Mouse (Mus musculus) CH12.LX (cell line): ENCODE results near the gene Ankrd49. TPM values are rescaled to one million over a fixed set of nuclear protein-coding genes. Genes with fewer than 3 reads are reported as not detected.

Source experiments
- DNase-seq: peaks from one replicate; pipeline ENCODE4 v3.0.0-alpha.2; 2013; ENCODE audit errors: extremely low read depth
- H3K27ac ChIP-seq: 2 replicates; pipeline ENCODE4 v1.5.1; 2012; ENCODE audit warnings: low read depth, mild to moderate bottlenecking, control low read depth, moderate library complexity; ENCODE audit not compliant: insufficient read depth
- H3K27me3 ChIP-seq: replicated peaks from 2 replicates; pipeline ENCODE3; 2012; ENCODE audit warnings: inconsistent platforms
- H3K36me3 ChIP-seq, 2 experiments: replicated peaks in 1 of 2; 2 replicates each; pipeline versions ENCODE3 to v1.6.1; 2012; ENCODE audit warnings: inconsistent platforms in 1 of 2, low read length in 1 of 2, mild to moderate bottlenecking in 1 of 2, mixed read lengths in 1 of 2, moderate library complexity in 1 of 2; ENCODE audit not compliant: control insufficient read depth in 1 of 2, insufficient read depth in 1 of 2
- H3K4me1 ChIP-seq, 2 experiments: 2 replicates each; pipeline ENCODE4 v1.6.1; 2012; ENCODE audit warnings: inconsistent platforms in 1 of 2, moderate library complexity in 1 of 2; ENCODE audit not compliant: insufficient read depth in 2 of 2, control insufficient read depth in 1 of 2
- H3K4me2 ChIP-seq: 2 replicates; pipeline ENCODE4 v1.6.1; 2012; ENCODE audit warnings: low read depth, mild to moderate bottlenecking, control low read depth; ENCODE audit not compliant: poor library complexity, insufficient read depth, severe bottlenecking
- H3K4me3 ChIP-seq, 3 experiments: fragments of 150-350 bp in 1 of 3; sonication (generic) in 1 of 3; replicated peaks in 1 of 3; 2 replicates each; pipeline versions ENCODE3 to v1.5.1; 2011 to 2012; ENCODE audit warnings: low read depth in 2 of 3, low read length in 2 of 3, mild to moderate bottlenecking in 2 of 3, moderate library complexity in 2 of 3, control low read depth in 1 of 3, improper control_type of control experiment in 1 of 3, inconsistent platforms in 1 of 3, mixed read lengths in 1 of 3; ENCODE audit not compliant: poor library complexity in 1 of 3
- H3K79me2 ChIP-seq: replicated peaks from 2 replicates; pipeline ENCODE4 v1.6.1; 2012; ENCODE audit warnings: mild to moderate bottlenecking, moderate library complexity; ENCODE audit not compliant: control insufficient read depth, poor library complexity, insufficient read depth, severe bottlenecking; ENCODE audit errors: extremely low read depth
- H3K9ac ChIP-seq: 2 replicates; pipeline ENCODE4 v1.6.1; 2012; ENCODE audit warnings: low read depth, mild to moderate bottlenecking, control low read depth, moderate library complexity; ENCODE audit not compliant: insufficient read depth
- H3K9me3 ChIP-seq: replicated peaks from 2 replicates; pipeline ENCODE3; 2012; ENCODE audit warnings: low read length, inconsistent platforms, mixed read lengths
- ELF1 ChIP-seq: IDR thresholded peaks from 2 replicates; pipeline ENCODE4 v1.6.1; 2014; ENCODE audit warnings: low read depth, mild to moderate bottlenecking, inconsistent platforms, low read length, improper control_type of control experiment
- EP300 ChIP-seq: IDR thresholded peaks from 2 replicates; pipeline ENCODE4 v1.6.1; 2011; ENCODE audit warnings: low read length, improper control_type of control experiment
- GABPA ChIP-seq: IDR thresholded peaks from 2 replicates; pipeline ENCODE4 v1.6.1; 2012; ENCODE audit warnings: low read depth, low read length, improper control_type of control experiment, inconsistent platforms; ENCODE audit not compliant: insufficient replicate concordance
- JUN ChIP-seq: IDR thresholded peaks from 2 replicates; pipeline ENCODE4 v1.6.1; 2011; ENCODE audit warnings: low read depth, mild to moderate bottlenecking, low read length, improper control_type of control experiment, moderate library complexity; ENCODE audit not compliant: insufficient read depth
- JUND ChIP-seq: conservative IDR thresholded peaks from 2 replicates; pipeline ENCODE4 v1.6.1; 2011; ENCODE audit warnings: low read depth, low read length, improper control_type of control experiment
- MAZ ChIP-seq: IDR thresholded peaks from 2 replicates; pipeline ENCODE4 v1.6.1; 2012; ENCODE audit warnings: low read depth, mild to moderate bottlenecking, inconsistent platforms, low read length, improper control_type of control experiment, moderate library complexity
- MEF2A ChIP-seq: IDR thresholded peaks from 2 replicates; pipeline ENCODE4 v1.6.1; 2014; ENCODE audit warnings: low read depth, mild to moderate bottlenecking, inconsistent platforms, low read length, improper control_type of control experiment, borderline replicate concordance
- NRF1 ChIP-seq: IDR thresholded peaks from 2 replicates; pipeline ENCODE4 v1.6.1; 2014; ENCODE audit warnings: low read depth, mild to moderate bottlenecking, inconsistent platforms, low read length, improper control_type of control experiment, moderate library complexity
- PAX5 ChIP-seq: IDR thresholded peaks from 2 replicates; pipeline ENCODE4 v1.6.1; 2012; ENCODE audit warnings: low read length, inconsistent platforms, mixed read lengths
- RAD21 ChIP-seq: IDR thresholded peaks from 2 replicates; pipeline ENCODE4 v1.6.1; 2011; ENCODE audit warnings: low read depth, mild to moderate bottlenecking, low read length, improper control_type of control experiment, moderate library complexity
- USF2 ChIP-seq: conservative IDR thresholded peaks from 2 replicates; pipeline ENCODE4 v1.6.1; 2011; ENCODE audit warnings: low read depth, low read length, improper control_type of control experiment
- ZNF384 ChIP-seq: IDR thresholded peaks from 2 replicates; pipeline ENCODE4 v1.6.1; 2012; ENCODE audit warnings: low read depth, low read length, improper control_type of control experiment, inconsistent platforms
- dilution Hi-C: fragments of 300-500 bp; cut with MboI; formaldehyde crosslinking; loops from 2 replicates; pipeline ENCODE4 v1.14.3; 2020; ENCODE audit warnings: low sequenced_read_pairs; ENCODE audit not compliant: extremely low pct_unique_long_range_greater_than_20kb, extremely low pct_ligation_motif_present
- in situ Hi-C: fragments of 300-500 bp; cut with MboI; formaldehyde crosslinking; loops from 3 replicates; pipeline ENCODE4 v1.14.3; 2019; ENCODE audit warnings: low sequenced_read_pairs, low pct_ligation_motif_present, low pct_unique_long_range_greater_than_20kb, mixed read lengths
- polyA plus RNA-seq: library from polyadenylated mRNA; unstranded; fragments of >175 nt; gene quantifications from 2 replicates; pipeline ENCODE4 v1.2.1, GENCODE M21; 2012; ENCODE audit warnings: low read depth; ENCODE audit not compliant: insufficient read length
- total RNA-seq, 2 experiments: library from RNA; depleted of rRNA; stranded (reverse); fragments of 300-350 nt in 1 of 2; fragments of >200 nt in 1 of 2; gene quantifications; 2 replicates each; pipeline ENCODE4 v1.2.3; 2012 to 2014

Gene Ankrd49
- total and polyA plus RNA-seq, 3 experiments: 33.8 to 62.5 (median 49.6) TPM

- no peak for TF ChIP-seq JUN
Observed at GRCm38 (mm10) chr9:14784039-14785002, at the start of gene Ankrd49, which contains the start of gene Mre11a (continued).

DNA sequence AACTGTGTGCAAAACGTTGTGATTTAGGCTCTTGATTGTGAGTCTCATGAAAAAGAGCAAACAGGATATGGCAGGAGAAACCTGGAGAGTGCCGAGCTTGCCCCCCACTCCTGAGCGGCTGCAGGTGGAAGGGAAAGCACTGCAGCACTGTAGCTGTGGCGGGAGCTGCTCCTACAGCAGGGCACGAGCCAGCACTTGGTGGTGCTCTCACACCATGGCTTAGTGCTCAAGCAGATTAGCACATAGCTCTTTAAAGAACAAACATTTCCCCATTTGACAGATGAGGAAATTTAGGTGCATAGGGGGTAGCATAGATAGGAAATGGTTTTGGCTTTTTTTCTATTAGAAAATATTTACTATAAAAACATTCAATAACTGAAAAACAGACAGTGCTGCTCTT is 47.4 kb upstream of the Ankrd49 start:
- in situ Hi-C loops (no loop called here), dilution Hi-C loops (no loop called here)
- no peak overlapping the region for H3K9ac ChIP-seq
- no peaks in the 10 kb centered on the region for H3K79me2 ChIP-seq
- H3K9me3 ChIP-seq: no peaks in the 10 kb centered on the region
- no peaks in the 10 kb centered on the region for H3K4me1 ChIP-seq
- no peak for TF ChIP-seq JUND
- peaks cover 49 to 87% of the 10 kb centered on the region in 2 experiments for H3K36me3 ChIP-seq
- H3K27ac ChIP-seq: no peak overlapping the region
- DNase-seq: no peak
- no peak overlapping the region for H3K4me2 ChIP-seq
- H3K27me3 ChIP-seq: no peaks in the 10 kb centered on the region
- no peak overlapping the region for H3K4me3 ChIP-seq

DNA sequence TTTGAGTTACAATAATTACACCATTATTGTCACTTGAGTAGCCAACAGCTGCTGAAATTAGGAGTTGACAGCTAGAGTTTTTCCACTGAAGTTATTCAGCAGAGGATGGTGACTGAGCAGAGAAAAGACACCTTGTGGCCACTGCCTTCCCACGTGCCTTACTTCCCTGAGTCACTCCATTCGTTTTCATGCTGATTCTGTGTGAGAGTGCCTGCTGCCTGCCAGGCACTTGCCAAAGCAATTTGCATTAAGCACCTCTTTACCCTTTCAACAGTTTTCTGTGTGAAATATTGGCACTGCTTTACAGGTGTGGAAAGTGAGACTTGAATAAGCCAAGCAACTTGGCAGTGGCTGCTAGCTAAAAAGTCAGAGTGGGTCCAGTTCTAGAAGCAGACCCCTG is 43.2 kb upstream of the Ankrd49 start:
- Histone ChIP-seq H3K79me2 (no peaks in the 10 kb centered on the region), H3K4me1 (no peaks in the 10 kb centered on the region), H3K27ac (no peak overlapping the region), H3K4me3 (no peak overlapping the region), H3K4me2 (no peak overlapping the region), H3K9me3 (no peaks in the 10 kb centered on the region), H3K9ac (no peak overlapping the region), H3K36me3 (peaks cover 48 to 85% of the 10 kb centered on the region in 2 experiments), H3K27me3 (no peaks in the 10 kb centered on the region)
- dilution Hi-C loops: no loop called here
- no peak for DNase-seq
- no peak for TF ChIP-seq ZNF384
- no peak for TF ChIP-seq PAX5
- TF ChIP-seq ELF1: no peak
- no peak for TF ChIP-seq MEF2A
- TF ChIP-seq MAZ: no peak
- no peak for TF ChIP-seq GABPA
- no peak for TF ChIP-seq RAD21
- TF ChIP-seq EP300: no peak
- TF ChIP-seq NRF1: no peak
- TF ChIP-seq USF2: no peak
- in situ Hi-C loops: no loop called here
